Mouse (Mus musculus) kidney, adult 9 months (tissue): ENCODE results near the gene Ubqln1.
A peak's percentile ranks its signal among the peaks of the same experiment; 100 is the strongest.

ENCODE experiments used
- DNase-seq: peaks from one replicate; pipeline ENCODE4 v3.0.0; 2022

Gene Ubqln1

DNA sequence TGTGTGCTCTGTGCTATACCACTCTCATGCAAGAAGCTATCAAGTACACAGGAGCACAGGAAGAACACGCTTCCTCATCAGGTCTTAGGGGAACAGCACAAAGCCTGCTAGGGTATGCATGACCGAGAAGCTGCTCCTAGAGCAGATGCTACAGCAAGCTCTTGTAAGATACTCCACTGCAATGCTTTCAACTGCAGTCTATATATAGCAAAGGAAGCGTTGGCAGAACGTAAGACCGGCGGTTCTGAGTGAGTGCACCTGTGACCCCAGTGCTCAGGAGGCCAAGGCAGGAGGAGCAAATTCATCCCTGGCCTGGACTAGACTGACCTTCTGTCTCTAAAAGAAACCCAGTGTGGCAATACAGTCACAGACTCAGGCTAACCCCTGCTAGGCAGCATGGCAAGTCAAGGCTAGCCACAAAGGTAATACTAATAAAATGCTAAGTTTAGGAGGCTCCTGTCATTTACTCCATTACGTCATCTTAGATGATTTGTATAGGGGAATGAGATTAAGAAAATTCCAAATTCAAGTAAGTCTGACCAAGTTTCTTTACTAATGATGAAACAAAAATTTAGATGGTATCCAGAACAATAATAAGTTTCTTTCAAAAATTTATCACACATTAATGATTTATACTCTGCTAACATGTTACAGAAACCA lies 17.3 kb downstream of the Ubqln1 start:
- DNase-seq: no peak

DNA sequence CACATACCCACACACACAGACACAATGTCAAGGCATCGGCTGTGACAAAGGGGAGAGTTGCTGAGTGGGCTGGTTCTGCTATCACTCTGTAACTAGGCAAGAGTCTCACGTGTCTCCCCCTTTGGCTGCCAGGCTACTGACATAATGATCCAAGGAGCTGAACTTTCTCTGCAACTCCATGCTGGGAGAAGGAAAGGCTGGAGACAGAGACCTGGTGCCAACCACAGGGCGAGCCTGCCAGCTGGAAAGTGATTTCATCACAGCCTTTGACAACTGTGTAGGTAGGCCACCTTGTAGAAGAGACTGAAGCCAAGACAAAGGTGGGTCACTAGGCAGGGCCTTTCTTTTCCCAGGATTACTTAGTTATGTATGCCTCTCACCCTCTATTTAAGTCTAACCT lies 18.2 kb downstream of the Ubqln1 start:
- peak; percentile 49 for DNase-seq

DNA sequence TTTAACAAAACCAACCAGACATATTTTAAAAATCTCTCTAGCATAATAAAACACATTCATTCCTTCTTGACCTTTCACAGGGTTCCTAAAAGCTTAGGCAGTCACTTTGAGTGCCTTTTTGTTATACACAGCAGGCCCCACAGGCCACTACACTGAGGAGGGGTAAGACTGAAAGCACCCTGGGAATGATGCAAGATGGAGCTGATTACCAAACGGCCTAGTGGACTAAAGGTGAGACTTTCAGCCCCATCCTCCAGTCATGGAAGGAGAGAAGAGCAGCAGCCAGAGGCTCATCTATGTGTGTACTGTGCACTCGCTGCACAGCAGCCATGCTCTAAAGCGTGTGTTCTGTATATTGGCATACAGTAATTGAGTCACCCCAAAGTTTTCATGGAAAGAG lies 20.5 kb downstream of the Ubqln1 start:
- no peak for DNase-seq

DNA sequence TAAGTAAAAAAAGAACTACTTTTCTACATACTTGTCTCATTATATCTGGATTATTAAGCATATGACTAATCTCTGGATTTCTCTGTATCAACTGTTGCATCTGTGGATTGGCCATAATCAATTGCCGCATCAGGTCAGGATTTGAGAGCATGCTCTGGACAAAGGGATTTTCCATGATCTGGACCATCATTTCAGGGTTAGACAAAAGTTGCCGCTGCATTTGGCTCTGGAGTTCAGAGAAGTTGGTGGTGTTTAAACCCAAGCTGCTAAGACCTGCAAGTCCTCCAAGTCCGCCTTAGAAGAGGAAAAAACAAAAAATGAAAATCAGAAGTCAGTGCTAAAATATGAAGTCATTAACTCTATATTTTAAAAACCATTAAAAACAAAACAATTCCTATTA lies 22.2 kb downstream of the Ubqln1 start:
- no peak for DNase-seq

DNA sequence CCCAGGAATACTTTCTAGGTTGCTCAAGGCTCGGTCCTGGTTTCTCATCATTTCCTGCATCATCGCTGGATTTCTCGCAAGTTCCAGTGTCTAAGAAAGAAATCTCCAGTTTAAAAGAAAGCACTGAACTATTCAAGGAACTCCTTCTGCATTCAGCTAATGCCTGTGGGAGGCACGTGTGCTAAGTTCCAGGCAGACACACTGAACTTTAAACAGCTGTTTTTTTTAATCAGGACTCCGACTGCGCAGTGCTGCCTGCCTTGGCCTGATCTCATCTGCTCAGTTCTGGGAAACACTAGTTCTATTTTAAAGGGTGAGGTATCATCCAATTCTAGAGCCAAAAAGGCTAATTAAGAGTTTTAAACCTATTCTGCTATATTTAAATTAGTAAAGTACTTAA lies 23.3 kb downstream of the Ubqln1 start:
- peak; percentile 50 for DNase-seq

DNA sequence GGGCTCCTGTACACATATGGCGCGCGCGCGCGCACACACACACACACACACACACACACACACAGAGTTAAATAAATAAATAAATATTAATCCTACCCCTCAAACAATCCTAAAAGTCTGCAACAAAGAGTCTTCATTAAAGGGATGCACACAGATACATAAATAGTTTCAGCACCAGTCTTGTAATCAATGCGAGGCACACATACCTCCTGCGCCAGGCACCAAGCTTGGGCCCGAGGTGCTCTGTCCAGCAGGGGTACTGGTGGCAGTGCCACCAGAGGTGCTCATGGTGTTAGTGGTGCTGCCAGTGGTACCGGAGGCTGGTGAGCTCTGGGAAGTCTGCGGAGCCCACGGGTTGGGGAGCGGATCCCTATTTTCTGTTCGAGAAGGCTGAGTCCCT lies 23.9 kb downstream of the Ubqln1 start:
- no peak for DNase-seq

DNA sequence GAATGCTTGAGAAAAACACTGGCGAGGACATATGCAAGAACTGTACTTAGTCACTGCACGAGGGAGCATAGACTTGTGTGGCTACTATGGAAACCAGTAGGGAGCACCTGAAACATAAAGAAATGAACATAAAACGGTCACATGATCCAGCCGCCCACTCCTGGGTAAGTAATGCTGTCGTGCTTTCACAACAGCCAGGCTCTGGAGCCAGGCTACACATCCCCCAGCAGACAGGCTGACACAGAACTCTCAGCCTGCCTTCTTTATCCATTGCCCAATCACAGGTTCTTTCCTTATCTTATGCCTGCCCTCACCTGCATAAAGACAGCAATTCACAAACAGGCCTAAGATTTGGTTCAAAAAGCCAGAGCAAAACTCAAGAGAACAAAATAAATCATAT lies 26.0 kb downstream of the Ubqln1 start:
- no peak for DNase-seq

DNA sequence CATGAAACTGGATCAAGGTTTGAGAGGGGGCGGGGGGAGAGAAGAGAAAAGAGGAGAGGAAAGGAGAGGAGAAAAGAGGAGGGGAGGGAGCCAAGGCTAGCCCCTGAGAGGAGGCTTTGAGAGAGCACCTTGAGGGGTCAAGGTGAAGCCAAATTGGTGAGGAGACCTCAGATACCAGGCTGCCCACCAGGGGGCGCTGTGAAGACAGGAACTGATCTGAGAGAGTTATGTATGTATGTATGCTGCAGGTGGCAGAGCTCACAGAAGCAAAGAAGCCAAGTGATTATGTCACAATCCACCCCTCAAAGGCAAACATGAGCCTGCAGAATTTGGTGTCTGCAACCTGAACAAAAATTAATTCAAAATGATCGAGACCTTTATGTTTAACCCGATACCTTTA lies 27.0 kb downstream of the Ubqln1 start:
- peak; percentile 89 for DNase-seq

DNA sequence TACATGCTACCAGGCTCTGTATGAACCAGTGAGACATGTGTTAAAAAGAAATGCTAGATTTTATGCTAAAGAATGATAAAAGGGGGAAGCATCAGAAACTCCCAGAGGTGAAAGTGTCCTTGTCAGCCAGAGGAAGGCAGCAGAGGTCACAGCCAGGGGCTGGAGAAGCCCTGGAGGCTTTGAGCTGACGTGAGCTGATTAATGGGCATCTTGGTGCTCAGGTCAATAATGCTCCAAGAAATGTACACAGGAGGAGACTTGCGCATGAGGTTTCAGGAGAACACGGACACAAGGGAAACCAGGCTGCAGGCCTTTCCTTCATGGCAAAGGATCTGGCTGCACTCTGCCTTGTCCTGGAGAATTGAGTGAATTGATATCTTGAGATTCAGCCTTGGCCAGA lies 27.7 kb downstream of the Ubqln1 start:
- DNase-seq: no peak

DNA sequence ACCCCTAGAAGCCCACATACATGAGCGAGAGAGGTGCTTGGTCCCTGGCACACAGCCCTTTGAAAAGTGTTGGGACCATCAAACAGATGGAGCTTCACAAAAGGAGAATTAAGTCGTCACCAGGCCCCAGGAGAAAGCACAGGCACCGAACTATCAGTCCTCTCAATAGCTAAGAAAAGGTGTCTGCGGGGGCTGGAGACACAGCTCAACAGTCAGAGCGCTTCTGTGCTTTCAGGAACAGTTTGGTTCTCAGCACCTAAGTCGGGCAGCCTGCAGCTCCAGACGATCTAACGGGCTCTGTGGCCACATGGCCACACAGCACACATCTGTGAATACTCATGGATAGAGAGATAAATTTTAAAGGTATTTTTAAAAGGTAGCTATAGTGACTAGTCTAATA lies 29.2 kb downstream of the Ubqln1 start:
- DNase-seq: no peak

DNA sequence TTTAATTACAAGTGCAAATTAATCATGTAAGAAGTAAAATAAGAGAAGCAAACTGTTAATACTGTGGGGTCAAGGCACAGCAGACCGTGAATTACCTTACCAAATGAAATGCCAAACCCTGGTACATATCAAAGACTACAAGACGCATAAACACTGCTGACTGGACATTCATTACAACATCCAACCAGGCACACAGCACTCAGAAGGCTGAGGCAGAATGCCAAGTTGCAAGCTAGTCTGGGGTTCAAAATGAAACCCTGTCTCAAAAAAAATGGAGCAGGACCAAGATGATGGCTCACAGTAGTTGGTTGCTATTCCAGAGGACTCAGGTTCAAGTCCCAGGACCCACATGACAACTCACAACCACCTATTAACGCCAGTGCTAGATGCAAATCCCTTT lies 31.3 kb downstream of the Ubqln1 start:
- DNase-seq: no peak

DNA sequence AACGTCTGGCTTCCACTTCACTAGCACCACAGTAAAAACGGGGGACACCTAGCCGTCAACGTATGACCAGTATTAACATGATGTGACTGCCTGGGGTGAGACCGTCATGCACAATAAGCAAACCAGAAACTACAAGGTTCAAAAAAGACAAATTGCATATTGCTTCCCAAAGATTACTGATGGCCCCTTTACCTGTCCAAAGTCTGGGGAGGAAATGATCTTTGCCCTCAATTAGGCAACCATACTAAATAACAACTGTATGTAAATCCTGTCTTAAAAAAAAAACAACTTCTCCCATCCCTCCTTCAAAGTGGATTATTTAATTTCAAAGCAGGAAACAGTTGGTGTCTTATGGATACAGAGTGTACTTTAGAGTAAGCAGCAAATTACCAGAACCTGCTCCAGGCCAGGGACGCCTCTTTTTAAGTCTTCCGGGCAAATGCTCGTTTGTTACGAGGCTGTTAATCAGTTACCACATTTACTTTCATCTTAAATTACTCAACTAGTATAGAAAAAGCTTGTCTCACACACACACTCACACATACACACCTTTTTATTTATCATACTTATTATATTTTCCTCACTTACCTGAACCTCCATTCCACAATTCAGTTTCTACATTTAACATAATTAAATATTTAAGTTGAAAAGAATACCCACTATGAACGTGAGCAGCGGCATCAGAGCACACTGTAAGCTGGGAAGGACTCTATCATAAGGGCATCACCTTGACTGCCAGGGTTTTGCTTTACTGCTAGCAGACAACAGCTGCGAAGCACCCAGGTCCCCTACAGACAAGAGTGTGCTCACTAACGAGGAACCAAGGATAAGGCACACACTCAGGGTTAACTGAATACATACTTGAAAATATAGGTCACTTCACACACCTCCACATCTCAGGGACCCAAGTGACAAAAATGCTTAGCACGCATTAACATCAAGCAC lies 33.6 kb downstream of the Ubqln1 start:
- no peak for DNase-seq

DNA sequence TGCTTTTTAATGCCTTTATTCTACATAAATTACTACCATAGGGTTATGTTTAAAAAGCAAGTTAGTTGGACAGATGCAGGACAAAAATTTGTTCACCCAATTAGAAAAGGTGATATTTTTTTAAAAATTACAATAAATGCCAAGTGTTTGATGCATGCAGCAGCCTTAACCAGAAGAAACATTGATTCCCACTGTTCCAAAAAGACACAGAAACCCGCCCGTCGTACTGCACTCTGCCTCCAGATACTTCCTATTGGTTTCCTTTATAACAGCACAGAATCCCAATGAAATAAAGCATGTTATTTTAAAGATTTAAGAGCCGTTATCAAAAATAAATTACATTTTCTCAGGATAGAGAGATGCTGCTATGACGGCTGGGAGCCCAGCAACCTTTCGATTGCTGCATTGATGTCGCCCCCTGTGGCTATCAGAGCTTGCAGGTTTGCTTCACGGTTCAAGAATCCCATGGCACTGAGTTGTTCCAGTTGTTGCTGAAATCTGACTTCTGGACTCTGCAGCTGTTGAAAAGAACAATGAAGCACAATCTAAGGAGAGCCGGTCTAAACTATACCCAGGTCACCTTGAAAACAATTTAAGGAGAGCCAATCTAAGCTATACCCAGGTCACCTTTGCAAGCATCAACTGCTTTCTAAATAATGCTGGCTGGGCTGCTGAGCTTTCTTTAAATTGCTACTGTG lies 37.8 kb downstream of the Ubqln1 start:
- DNase-seq: peak; percentile 100

DNA sequence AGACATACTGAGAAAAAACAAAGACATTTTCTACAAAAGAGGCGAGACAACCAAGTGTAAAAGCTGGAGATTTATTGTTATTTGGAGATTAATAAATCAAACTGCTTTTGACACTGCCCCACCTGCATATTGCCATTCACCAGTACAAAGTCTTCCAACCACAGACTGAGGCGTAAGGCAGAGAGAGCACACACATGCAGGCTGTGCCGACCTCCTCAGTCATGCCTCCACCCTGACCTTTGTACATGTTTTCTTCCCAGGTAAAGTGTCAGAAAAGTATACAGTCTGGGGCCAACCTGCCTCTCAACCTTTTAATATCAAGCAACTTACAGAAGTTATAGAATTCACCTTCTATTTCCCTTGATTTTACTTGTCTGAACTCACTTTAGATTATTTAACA lies 39.3 kb downstream of the Ubqln1 start:
- peak; percentile 31 for DNase-seq

DNA sequence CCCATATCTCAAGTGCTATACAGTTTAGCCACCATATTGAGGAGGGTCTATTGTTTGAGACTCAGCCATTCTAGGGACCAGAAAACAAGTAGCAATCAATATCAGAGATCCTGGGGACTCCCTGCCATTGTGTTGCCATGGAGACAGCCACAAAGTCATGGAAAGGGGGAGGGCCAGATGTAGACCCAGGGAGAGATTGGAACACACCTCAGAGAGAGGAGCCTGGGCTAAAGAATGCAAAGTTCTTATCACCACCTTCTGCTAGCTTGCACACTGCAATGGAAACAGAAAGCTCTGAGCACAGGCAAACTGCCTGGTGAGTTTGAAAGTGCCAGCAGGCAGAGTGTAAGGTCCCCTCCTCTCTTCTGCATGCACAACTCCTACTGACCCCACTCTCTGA lies 47.3 kb downstream of the Ubqln1 start:
- no peak for DNase-seq

DNA sequence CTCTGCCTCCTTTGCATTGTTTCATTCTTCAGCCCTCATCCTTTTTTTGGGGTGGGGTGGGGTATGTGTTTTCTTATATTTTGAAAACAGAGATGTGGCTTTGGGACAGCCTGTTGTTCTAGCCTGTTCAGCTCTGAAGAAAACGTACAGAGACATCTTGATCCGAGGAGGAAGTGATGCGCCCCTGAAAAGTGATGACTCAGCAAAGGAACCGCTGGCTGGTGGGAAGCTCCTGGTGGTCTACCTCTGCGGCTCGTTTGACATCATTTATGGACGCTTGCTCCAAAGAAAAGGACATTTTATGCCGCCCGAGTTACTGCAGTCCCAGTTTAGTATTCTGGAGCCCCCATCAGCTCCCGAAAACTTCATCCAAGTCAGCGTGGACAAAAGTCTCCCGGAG lies 52.1 kb downstream of the Ubqln1 start:
- DNase-seq: no peak

DNA sequence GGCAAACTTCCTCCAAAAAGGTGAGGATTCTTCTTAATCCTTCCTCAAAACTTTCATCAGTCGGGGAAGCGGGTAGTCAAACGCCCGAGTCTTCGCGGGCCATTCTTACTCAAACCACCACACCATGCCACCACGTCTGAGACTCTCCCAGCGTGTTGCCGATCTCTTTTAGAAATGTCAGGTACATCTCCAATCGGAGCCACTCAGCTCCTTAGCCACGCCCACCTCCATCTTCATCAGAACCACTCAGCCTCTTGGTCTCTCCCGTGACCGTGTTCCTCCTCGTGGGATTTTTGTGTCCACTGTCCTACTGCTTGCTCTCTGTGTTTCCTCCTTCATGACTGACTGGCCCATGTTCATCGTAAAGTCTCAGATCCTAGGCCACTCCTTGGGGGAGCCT lies 54.7 kb downstream of the Ubqln1 start:
- DNase-seq: no peak

DNA sequence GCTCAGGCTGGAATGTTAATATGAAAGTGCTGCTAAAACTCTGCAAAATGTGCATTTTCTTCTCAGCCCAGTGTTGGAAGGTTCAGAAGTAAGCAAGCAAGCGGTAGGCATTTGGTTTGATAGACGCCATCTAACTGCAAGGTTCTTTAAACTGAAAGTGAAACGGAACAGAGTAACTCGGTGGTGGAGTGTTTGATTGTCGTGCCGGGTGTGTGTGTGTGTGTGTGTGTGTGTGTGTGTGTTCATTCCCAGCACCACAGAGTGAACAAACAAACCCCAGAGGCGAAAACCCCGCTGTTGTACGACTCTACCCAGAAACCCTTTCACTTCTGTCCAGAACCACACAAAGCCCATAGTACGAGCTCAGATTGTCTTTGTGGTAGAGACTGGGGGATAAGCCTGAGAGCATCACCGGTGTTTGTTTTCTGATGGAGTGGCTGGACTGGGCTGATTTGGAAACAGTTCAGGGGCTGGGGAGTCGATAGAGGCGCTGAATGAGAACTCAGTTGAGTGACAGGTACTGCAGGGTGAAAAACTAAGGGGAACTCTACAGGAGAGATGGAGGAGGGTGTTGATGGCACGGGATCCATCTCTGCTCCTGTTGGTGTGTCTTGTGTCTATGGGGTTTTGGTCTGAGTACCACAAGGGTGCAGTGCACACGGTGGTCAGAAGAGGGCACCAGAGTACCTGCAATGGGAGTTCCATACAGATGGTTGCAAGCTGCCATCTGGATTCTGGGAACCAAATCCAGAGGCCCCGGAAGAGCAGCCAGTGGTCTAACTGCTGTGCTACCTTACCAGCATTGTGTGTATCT lies 57.1 kb downstream of the Ubqln1 start:
- peak; percentile 93 for DNase-seq

DNA sequence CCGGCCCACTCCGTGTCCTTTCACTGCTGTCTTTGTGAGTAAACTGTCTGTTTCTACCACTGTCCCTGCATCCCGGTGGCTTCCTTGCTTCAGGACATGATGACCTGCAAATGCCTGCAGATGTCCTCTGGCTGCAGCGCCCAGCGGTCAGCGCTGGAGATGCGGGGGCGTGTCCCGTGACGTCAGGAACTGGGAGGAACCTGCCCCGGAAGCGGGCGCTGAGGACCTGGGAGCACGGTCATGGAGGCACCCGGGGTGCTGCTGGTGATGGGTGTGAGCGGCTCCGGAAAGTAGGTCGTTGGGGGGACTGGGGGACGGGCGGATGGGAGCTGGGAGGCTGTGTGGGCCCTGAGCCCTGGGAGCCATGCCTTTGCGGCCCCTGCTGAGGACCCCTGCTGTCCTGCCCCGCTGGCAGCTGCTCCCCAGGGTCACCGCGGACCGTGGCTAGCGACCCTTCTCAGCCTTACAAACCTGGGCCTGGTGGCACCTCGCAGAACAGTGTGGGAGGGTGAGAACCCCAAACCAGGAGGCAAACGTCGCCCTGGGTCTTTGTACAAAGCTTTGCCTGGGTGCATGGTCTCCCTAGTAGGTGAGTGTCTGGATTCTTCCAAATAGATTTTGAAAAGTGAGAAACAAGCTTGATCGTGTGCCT lies 57.9 kb downstream of the Ubqln1 start, which contains the start of gene Idnk:
TSS of gene Idnk (plus strand) at position 203 of the 652 bp plus-strand sequence.
- peak; percentile 91 for DNase-seq

DNA sequence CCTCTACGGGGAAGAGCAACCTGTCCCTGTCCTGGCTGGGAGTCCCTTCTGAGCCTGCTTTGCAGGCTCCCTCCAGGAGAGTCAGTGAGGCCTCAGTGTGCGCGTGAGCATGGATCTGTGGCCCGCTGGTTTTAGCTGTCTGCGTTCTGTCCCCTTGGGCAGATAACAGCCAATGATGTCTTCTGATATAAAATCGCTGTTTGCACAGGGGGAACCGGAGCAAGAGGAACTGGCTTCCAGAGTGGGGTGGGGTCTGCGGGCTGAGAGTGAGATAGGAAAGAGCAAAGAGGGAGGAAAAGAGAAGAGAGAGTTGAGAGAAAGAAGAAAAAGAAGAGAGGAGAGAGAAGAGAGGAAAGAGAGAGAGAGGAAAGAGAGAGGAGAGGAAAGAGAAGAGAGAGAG lies 58.4 kb downstream of the Ubqln1 start:
- no peak for DNase-seq

DNA sequence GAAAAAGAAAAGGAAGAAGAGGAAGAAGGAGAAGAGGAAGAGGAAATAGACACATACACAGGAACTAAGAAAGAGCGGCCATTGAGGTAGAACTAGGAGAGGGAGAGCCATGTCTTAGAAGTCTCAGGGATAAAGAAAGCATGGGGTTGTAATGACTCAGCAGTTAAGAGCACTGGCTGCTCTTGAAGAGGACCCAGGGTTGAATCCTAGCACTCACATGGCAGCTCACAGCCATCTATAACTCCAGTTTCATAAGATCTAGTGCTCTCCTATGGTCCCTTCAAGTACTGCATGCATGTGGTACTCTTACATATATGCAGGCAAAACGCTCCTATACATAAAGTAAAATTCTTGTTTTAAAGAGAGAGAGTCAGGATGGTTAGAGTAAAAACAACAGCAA lies 59.4 kb downstream of the Ubqln1 start:
- DNase-seq: no peak

DNA sequence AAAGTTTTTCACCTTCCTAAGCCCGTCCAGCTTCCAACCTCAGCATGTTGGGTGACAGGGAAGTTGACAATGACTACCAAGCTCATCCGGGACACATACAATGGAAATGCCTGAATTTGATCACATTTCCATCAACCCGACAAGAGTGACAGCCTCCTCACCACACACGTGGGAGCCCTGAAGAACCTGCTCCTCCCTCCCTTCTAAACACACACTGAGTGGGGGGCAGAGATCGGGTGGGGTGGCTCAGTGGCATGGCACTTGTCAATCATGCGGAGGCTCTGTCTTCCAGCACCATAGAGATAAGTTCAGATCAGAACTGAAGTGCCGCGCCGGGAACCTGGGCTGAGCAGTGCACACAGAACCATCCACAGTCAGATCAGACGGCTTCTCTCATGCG lies 65.0 kb downstream of the Ubqln1 start:
- DNase-seq: no peak
